Mouse (Mus musculus): Measurements from ENCODE around the gene Prrc2a.

Gene Prrc2a

DNA sequence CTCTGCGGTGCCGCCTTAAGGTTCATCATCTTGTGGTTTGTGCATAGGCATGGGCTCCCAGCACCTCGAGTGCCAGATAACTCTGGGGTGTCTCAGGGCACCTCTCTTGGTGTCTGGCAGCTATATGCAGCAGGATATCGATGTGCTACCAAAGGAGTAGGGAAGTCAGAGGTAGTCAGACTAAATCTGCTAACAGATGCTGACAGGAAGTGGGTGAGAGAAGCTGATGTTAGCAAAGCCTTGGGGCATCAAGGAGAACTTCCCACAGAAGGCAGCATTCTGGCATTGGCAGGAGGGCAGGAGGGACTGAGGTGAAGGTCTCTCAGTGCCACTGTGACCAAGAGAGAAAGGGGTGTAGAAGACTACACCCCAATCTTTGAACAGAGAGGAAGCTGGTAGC is 25.4 kb upstream of the Prrc2a start:
- DNase-seq (ENCODE audit: low spot score in 2 of 2) = no peak

DNA sequence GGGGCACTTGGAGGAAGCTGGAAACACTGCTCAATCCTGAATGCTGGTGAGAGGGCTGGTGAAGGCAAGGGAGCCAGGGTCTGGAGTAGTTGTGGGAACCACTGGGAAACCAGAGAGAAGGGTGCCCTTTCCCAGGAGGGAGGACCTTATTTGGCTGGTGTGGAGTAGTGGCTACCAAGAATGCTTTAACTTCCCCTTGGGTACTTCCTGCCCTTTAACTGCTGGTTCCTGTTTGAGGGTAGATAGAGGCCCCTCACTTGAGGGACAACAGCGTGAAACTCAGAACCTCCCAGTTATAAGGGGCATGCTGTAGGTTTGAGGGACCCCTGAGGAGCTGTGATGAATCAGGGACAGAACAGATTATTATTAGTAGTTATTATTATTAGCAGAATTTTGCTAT is 24.5 kb upstream of the Prrc2a start:
- no peak for DNase-seq (ENCODE audit: low spot score in 2 of 2)

DNA sequence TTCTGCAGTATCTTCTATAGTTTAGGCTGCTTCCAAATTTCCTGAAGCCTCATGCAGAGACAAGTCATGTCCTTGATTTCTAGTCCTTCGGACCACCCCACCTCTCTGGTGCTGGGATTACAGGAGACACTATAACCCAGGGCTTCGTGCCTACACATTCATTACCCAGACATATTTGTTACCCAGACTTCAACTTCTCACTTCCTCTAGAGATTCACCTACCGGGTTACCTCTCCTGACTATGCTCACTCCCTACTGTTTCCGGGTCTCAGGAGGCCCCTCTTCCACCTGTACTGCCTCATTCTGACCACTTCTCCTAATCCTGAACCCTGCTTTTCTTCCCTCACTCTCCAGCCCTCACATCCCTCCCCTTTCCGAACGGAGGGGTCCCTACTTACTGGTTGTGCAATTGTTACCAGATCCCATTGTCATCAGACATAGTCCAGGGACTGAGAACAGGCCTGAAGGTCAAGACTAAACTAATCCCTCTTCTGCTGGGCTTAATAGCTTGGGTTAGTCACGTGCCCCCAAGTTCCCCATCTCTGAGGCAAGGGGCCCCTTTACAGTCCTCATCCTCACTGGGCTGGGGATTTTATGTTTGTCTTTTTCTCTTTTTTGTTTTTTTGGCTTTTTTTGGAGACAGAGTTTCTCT is 23.4 kb upstream of the Prrc2a start, which contains the start of gene Lst1:
TSS of gene Lst1 (minus strand) at position 481 of the 652 bp plus-strand sequence.
- no peak for DNase-seq (ENCODE audit: low spot score in 2 of 2)

DNA sequence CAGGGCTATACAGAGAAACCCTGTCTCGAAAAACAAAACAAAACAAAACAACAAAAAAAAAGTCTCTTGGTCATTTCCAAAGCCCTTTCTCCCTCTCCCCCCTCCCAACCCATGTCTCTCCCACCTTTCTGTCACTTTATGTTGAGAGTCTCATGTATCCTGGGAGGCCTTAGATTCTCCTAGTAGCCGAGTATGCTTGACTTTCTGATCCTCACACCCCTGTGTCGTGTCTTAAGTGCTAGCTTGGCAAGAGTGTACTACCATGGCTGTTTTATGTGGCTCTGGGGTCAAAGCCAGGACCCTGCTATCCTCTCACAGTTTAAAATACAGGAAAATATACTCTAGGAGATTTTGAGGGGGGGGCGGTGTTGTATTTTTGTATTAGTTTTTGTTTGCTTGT is 22.6 kb upstream of the Prrc2a start:
- DNase-seq (ENCODE audit: low spot score in 2 of 2) = no peak

DNA sequence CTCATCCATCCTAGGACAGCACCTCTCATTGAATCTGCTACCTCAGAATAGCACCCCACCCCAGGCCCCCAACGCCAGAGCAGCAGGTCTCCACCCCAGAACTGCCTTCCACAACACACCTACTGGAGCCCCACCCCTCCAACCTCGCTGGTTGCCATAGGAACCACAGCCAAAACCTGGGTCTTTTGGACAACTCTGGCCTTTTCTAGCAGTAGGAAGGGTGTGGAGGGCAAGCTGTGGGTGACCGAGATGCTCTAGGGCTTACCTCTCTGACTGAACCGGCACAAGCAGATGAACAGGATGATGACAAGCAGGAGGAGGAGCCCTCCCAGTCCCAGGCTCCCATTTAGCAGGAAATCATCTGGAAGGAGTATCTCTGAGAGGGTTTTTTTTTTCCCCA is 22.0 kb upstream of the Prrc2a start:
- DNase-seq (ENCODE audit: low spot score in 2 of 2) = no peak

DNA sequence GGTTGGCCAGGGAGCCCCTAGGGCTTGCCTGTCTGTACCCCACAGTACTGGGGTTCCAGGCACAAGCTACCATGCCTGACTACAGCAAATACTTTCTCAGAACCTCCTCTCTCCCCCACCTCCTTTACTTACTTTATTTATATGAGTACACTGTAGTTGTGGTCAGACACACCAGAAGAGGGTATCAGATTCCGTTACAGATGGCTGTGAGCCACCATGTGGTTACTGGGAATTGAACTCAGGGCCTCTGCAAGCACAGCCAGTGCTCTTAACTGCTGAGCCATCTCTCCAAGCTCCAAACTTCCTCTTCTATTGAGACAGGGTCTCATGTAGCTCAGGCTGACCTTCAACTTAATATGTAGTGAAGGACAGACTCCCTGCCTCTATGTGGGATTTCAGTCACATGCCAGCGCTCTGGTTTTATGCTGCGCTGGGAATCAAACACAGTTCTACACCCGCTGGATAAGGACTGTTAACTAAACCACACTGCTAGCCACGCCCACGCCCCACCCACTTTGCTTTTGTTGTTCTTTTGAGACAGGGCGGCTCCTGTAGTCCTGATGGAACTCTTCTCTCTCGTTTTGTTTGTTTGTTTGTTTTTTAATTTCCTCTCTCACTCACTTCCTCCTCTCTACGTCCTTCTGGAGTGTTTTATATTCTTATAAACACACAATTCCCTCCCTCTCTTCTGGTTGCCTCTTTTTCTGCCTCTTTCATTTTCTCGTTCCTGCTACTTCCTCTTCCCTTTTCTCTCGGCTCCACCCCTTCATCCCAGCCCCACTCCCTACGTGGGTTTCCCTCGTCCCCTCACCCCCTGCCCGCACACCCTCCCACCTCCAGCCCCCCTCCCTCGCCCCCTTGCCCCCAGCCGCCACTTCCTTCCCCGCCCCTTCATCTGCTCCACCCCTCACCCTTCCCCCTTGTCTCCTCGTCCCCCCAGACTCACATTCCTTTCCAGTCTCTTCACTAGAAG is 21.2 kb upstream of the Prrc2a start:
- DNase-seq (ENCODE audit: low spot score in 2 of 2) = no peak

DNA sequence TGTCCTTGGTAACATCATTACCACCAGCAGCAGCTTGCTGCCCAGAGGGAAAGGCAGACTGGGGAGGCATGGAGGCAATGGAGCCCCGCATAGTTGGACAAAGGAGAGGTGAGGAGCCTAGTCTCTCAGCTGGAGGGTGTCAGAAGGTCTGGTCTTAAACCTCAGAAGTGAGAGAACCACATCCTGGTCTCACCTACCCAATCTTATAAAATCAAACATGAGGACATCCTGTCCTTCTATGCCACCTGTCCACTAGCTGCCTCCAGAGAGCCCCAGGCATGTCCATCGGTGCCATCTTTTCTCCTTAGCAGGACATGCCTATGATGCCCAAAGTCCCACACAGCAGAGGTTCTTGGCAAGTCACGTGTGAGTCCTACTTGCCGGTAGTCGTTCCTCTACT is 15.4 kb upstream of the Prrc2a start:
- no peak for DNase-seq (ENCODE audit: low spot score in 2 of 2)

DNA sequence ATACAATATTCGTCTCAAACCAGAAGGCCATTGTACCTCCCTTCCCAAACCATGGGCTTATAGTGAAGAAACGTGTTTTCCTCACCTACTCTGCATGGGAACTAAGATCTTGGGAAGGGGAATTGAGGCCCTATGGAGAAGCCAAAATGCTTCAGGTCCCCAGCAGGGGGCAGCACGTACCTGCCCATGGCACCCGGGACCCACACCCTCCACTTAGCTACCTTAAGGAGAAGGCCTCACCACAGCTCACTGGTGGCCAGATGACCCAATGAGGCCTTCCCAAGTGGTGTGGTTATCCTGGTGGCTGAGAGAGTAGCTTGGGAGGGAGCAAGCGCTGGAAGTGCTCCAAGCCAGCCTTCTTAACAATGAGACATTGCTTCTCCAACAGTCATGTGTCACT is 13.8 kb upstream of the Prrc2a start:
- DNase-seq (ENCODE audit: low spot score in 2 of 2) = no peak

DNA sequence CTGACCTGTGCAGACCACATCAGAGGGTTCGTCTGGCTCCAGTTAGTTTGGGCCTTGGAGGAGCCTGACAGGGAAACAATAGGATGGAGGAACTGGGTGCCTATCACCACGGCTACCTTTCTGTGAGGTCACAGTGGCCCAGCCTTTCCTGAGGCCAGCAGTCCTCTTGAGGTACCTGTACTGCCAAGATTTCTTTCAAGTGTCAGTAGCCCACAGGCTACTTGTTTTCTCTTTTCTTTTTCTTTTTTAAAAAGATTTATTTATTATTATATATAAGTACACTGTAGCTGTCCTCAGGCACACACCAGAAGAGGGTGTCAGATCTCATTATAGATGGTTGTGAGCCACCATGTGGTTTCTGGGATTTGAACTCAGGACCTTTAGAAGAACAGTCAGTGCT is 11.3 kb upstream of the Prrc2a start, which contains the start of gene Aif1:
TSS of gene Aif1 (minus strand) at position 101 of the 400 bp plus-strand sequence.
- no peak for DNase-seq (ENCODE audit: low spot score in 2 of 2)

DNA sequence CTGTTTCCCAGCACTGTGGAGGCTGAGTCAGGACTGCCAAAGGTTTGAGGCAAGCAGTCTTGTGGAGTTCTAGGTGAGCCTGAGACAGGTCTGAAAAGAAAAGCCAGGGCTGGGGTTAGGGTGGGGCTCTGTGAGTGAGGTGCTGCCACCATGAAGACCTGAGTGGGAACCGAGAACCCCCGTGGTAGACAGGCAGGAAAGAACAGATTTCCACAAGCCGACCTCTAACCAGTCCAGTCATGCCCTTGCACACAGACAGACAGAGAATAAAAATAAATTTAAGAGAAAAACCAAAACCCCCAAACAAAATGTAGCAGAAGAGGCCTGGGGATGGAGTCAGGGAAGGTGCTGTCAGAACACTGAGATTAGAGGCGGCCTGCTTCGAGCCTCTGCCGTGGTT is 10.7 kb upstream of the Prrc2a start:
- DNase-seq (ENCODE audit: low spot score in 2 of 2) = no peak

DNA sequence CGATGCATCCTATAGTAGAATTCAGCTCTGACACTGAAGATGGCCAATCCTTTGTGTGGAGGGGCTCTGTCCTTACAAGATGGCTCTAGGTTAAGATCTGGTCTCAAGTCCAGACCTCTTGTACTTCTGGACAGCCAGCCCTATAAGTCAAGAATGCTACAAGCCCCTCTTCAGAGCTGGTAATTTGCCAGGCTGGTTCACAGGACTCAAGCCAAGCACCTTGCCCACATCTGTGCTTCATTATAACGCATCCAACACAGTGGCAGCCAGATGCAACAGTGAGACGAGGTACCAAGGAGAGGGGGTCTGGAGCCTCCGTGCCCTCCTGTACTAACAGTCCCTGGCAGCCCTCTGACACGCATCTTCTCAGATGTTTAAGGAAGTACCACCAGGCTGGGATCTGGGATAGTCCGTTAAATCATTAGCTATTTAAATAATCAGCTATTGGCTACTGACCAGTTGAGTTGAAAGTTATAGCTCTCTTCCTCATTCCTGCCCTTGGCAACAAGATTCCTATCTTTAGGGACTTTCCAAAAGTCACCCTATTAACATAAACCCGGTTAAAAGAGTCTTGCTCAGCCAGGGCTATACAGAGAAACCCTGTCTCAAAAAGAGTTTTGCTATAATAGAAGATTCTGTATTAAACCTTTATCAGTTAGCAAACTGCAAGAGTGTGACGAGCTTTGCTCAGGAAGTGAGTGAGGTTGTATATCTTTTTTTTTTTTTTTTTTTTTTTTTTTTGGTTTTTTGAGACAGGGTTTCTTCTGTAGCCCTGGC is 9.7 kb upstream of the Prrc2a start:
- no peak for DNase-seq (ENCODE audit: low spot score in 2 of 2)

DNA sequence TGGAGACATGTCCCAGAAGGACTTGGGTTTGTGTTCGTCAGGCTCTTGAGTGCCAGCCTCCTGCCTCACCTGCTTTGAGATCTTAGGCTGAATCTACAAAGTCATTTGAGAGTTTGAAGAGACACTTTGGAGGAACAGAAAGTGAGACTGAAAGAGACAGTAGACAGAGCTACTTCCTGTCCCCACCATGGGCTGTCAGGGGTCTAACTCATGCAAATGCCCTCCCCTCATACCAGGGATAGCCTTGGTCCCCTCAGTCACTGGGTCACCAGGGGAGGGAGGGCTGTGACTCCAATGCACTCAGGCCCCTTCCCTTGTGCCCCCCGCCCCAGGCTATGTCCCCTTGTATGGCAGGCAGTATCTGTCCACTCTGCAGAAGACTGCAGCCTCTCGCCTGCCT is 8.6 kb upstream of the Prrc2a start:
- DNase-seq (ENCODE audit: low spot score in 2 of 2) = no peak

DNA sequence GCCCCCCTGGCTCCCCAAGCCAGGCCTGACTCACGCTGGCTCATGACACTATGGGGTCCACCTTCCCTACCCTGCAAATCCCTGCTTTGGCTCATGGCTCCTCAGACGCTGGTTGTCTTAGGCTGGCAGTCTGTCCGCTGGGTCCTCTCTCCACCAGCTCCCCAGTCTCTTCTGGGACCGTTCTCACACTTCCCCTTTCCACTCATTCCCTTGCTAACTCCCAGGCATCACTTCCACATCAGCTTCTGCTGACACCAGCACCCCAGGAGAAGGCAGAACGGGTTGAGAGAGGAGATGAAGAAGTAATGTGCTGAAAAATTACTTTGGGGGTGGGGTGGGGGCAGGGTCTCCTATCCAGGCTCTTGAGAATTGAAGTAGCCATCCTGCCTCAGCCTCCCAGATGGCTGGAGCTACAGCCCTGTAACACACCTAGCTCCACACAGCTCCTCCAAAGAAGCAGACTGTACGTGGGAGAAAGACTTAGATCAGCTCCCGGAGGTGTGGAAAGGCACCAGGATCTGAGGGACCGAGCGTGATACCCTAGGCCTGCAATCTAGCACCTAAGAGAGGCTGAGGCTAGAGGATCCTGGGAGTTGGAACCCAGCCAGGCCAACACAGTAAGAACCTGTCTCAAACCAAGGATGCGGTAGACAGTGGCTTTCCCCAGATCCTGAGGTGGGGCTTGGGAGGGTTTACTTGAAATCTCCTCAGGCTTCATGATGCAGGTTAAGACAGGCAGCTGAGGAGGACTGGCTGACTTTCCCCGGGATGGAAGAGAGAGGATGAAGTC is 7.9 kb upstream of the Prrc2a start:
- no peak for DNase-seq (ENCODE audit: low spot score in 2 of 2)

DNA sequence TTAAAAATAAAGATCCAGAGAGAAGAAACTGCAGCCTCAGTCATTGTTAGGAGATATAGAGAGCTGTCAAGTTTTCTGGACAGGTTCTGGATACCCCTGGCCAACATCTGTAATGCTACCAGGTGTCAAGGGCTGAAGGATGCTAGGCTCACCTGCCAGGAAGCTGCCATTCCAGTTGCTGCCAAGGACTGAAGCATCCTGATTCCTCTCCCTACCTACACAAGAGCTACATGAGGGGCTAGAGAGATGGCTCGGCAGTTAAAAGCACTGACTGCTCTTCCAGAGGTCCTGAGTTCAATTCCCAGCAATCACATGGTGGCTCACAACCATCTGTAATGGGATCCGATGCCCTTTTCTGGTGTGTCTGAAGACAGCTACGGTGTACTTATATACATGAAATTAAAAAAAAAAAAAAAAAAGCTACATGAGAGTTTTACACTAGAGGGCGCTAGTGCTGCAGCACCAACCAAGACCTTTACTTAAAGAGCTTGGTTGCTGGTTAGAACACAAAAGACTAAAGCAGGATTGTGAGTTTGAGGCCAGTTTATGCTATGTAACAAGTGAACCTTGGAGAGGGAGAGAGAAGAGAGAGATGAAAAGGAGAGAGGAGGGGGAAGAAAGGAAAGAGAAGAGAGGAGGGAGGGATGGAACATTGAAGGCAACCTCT is 4.0 kb upstream of the Prrc2a start:
- no peak for DNase-seq (ENCODE audit: low spot score in 2 of 2)

DNA sequence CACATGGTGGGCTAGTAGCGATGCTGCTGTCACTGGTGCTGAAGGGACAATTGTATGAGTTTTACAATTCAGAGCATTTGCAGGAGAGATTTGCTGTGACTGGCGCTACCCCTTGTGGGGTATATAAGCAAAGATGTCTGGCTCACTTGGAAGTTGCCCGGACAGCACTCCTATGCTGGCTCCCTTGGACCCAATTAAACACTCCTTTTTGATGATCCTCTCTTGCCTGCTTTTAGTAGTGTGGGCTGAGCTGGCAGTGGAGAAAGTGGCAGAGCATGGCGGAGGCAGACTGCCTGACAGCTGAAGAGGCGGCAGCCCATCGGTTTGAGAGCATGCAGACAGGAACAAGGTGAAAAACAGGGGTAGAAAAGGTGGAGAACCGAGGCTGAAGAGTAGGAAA is 3.1 kb upstream of the Prrc2a start:
- DNase-seq (ENCODE audit: low spot score in 2 of 2) = no peak

DNA sequence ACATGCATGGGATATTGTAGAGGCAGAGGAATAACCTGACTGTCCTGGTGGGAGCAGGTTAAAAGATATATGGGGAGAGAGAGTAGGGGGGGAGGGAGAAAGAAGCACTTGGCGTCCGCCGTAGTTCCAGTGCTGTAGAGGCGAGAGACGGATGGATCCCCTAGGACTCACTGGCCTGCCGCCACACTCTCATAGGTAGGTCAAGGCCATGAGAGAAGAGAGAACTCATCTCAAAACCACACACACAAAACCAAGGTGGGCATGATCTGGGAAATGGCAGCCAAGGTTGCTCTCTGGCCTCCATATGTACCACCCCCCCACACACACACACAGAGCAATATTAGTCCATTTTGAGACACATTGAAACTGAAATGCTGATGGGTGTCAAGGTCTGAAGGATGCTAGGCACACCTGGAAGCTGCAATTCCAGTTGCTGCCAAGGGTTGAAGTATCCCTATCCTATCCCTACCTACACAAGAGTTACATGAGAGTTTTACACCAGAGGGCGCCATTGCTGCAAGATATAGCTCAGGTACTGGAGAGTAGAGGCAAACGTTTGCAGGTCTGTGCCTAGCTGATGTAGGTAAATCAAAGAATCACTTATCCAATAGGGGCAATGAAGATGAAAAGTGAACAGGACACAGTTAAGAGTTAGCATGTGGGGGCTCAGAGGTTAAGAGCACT is 1.8 kb upstream of the Prrc2a start:
- DNase-seq (ENCODE audit: low spot score in 2 of 2) = peak; percentile 61 to 67

DNA sequence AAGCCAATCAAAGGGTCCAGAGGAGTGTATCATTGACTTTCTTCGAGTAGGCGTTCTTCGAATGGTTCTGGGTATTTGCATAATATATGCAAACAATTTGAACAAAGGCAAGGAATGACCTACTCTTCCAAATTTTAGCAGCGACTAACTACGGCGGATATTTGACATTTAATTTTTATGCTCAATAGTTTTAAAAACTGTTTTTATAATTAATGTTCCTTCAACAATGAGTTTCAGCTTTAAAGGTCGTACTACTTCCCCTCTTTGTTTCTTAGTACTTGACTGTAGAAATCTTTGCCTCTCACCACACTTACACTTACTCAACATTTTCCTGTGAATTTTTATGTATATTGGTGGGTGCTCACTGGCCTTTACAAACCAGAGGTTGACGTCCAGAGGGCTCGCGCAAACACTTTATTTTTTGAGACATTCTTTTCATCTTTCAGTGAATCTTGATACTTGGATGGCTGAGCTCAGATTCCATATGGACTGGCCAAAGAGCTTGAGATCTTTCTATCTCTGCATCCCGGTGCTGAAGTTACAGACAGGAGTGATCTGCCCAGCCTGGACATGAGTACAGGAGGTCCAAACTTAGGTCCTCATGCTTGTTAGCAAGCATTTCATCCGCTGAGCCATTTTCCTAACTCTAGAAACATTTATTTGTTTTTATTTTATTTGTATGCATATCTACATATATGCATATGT is 906 bp upstream of the Prrc2a start:
- no peak for DNase-seq (ENCODE audit: low spot score in 2 of 2)

DNA sequence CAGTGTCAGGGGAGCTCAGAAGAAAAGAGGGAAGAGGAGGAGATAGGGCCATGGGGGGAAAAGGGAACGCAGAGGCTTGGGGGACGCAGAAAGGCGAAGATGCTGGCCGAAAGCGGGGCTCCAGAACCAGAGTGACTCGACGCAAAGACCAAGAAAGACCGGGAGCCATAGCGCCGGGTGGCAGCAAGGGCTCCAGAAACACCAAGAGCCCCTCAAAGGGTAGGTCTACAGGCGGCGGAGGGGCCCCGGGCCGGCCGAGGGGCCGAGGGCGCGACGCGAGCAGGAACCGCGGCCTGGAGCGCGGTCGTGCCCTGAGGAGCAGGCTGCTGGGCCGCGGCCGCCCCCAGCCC is 504 bp downstream of the Prrc2a start:
- DNase-seq (ENCODE audit: low spot score in 2 of 2) = peak in 1 of 2 experiments; percentile 43

DNA sequence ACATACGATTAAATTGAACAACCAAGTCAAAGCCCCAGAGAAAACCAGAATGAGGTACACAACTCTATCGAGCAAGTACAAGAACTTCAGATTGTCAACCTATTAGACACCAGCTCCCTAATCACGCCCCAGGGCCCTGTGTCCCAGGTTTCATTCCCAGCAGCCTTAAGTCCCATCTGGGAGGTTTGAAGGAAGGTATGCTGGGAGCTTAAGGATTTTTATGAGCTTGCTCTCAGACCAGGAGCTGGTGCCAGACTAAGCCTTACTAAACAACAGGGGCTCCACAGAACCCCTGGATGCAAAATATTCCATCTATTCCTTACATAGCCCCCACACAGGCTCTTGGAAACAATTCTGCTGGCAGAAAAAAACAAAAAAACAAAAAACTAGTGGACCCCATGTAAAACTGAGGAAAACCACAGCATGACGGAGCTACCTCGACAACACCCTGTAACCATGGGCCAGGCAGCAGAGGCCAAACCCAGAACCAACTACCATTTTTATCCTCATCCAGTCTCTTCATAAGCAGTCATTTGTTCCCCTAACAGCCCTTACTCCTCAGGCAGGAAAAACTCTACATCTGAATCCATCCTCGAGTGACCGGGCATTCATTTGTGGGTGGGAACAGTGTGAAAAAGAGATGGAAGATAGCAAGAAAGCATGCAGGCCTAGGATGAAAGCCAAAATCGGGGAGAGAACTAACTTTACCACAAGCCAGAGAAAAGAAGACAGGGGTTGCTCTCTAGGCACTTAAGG is 1.2 kb downstream of the Prrc2a start:
- DNase-seq (ENCODE audit: low spot score in 2 of 2) = no peak
